Mouse (Mus musculus) stomach, embryonic 15.5 days (tissue): Measurements from ENCODE around the gene Olfr301. TPM values are rescaled to one million over a fixed set of nuclear protein-coding genes. Genes with fewer than 3 reads are reported as not detected.

ENCODE experiments used
- ATAC-seq: fragments of 200-750 bp; cut with Nextera tagmentation; 2 replicates; pipeline ENCODE4 v1.8.0; 2017; ENCODE audit warnings: low read depth, moderate number of reproducible peaks, moderate TSS enrichment; ENCODE audit not compliant: insufficient read depth, low FRiP score
- H3K27ac ChIP-seq: fragments of 300-500 bp; sonication (generic); 2 replicates; pipeline ENCODE4 v1.5.1; 2015; ENCODE audit warnings: mild to moderate bottlenecking, inconsistent platforms
- H3K27me3 ChIP-seq: fragments of 300-500 bp; sonication (generic); replicated peaks from 2 replicates; pipeline ENCODE4 v1.6.1; 2015; ENCODE audit warnings: inconsistent platforms
- H3K36me3 ChIP-seq: fragments of 300-500 bp; sonication (generic); 2 replicates; pipeline ENCODE4 v1.6.1; 2015; ENCODE audit warnings: inconsistent platforms
- H3K4me1 ChIP-seq: fragments of 300-500 bp; sonication (generic); 2 replicates; pipeline ENCODE4 v1.6.1; 2015; ENCODE audit warnings: inconsistent platforms
- H3K4me2 ChIP-seq: fragments of 300-500 bp; sonication (generic); 2 replicates; pipeline ENCODE4 v1.6.1; 2015; ENCODE audit warnings: mild to moderate bottlenecking, inconsistent platforms
- H3K4me3 ChIP-seq: fragments of 300-500 bp; sonication (generic); replicated peaks from 2 replicates; pipeline ENCODE4 v1.5.1; 2015; ENCODE audit warnings: inconsistent platforms
- H3K9ac ChIP-seq: fragments of 300-500 bp; sonication (generic); 2 replicates; pipeline ENCODE4 v1.6.1; 2015; ENCODE audit warnings: inconsistent platforms
- H3K9me3 ChIP-seq: fragments of 300-500 bp; sonication (generic); 2 replicates; pipeline ENCODE4 v1.6.1; 2016; ENCODE audit warnings: inconsistent platforms
- WGBS: fragments of 180-500 bp; shearing (Covaris S2); methylation state at CpG from one replicate; pipeline ENCODE4 v1.1.7; 2015; 5-methylcytosine and 5-hydroxymethylcytosine counted together
- polyA plus RNA-seq: library from polyadenylated mRNA; unstranded; fragments of >200 nt; fragmentation: Nextera tagmentation; extraction: Ambion mirVana; gene quantifications from 2 replicates; pipeline ENCODE4 v1.2.1, GENCODE M21; 2015

The Olfr301 gene
- not detected in 2 replicates for polyA plus RNA-seq

DNA sequence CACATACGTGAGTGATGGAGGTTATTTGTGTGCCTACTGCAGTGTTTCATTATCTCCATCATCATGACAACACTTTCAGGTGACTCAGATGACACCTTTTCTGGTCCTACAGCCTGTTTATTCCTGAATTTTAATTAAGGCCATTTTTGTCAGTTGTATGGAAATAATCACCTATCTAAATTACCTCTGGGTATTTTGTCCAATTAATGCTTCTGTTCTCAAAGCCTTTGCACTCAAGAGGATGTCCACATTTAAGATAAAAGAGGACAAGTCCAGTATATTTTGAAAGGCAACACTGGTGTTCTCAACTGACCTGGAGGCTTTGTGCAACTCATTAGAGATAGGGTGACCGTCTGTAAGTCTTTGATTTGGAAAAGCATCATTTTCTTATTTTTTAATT is at the start of gene Olfr301:
TSS of gene Olfr301 (plus strand) at position 301 of the 400 bp plus-strand sequence.
- Histone ChIP-seq H3K4me2 (no peak within 1 kb of the TSS), H3K9me3 (no peaks in the 10 kb centered on the region), H3K27me3 (no peaks in the 10 kb centered on the region), H3K9ac (no peak within 1 kb of the TSS), H3K4me3 (no peak within 1 kb of the TSS), H3K36me3 (no peaks in the 10 kb centered on the region), H3K4me1 (no peaks in the 10 kb centered on the region), H3K27ac (no peak within 1 kb of the TSS)
- no peak for ATAC-seq
- WGBS = 86% methylated on average over 2 of the region's 2 CpGs

- no peaks in the 10 kb centered on the region for H3K9me3 ChIP-seq
- no peak within 1 kb of the TSS for H3K4me2 ChIP-seq
- WGBS = 80% methylated on average over 1 of the region's 1 CpGs
- H3K4me1 ChIP-seq = no peaks in the 10 kb centered on the region
- H3K27ac ChIP-seq = no peak within 1 kb of the TSS
- no peaks in the 10 kb centered on the region for H3K36me3 ChIP-seq
- ATAC-seq = no peak
- no peak within 1 kb of the TSS for H3K4me3 ChIP-seq
- no peaks in the 10 kb centered on the region for H3K27me3 ChIP-seq
- no peak within 1 kb of the TSS for H3K9ac ChIP-seq
Observed at GRCm38 (mm10) chr7:86366828-86367227, 36.8 kb upstream of the Olfr301 start, which contains the start of gene Olfr305. TSS of gene Olfr305 (minus strand) at chr7:86366928.

- Histone ChIP-seq H3K4me3 (no peak overlapping the region), H3K4me2 (no peak overlapping the region), H3K27me3 (no peaks in the 10 kb centered on the region), H3K9me3 (no peaks in the 10 kb centered on the region), H3K36me3 (no peaks in the 10 kb centered on the region), H3K4me1 (no peaks in the 10 kb centered on the region), H3K27ac (no peak overlapping the region), H3K9ac (no peak overlapping the region)
- no peak for ATAC-seq
- WGBS = 73% methylated on average over 3 of the region's 3 CpGs
Observed at GRCm38 (mm10) chr7:86385769-86386168, 17.9 kb upstream of the Olfr301 start.

- H3K4me2 ChIP-seq = no peak within 1 kb of the TSS
- no peaks in the 10 kb centered on the region for H3K9me3 ChIP-seq
- 49% methylated on average over 1 of the region's 1 CpGs for WGBS
- no peak within 1 kb of the TSS for H3K27ac ChIP-seq
- no peak for ATAC-seq
- H3K27me3 ChIP-seq = no peaks in the 10 kb centered on the region
- H3K4me1 ChIP-seq = no peaks in the 10 kb centered on the region
- no peaks in the 10 kb centered on the region for H3K36me3 ChIP-seq
- H3K9ac ChIP-seq = no peak within 1 kb of the TSS
- H3K4me3 ChIP-seq = no peak within 1 kb of the TSS
Observed at GRCm38 (mm10) chr7:86386558-86386957, 17.1 kb upstream of the Olfr301 start, which contains the start of gene Olfr304. TSS of gene Olfr304 (minus strand) at chr7:86386658.

GRCm38 (mm10) chr7:86397689-86398088 is 6.0 kb upstream of the Olfr301 start, which contains the start of gene Olfr303:
TSS of gene Olfr303 (minus strand) at chr7:86397789.
- Histone ChIP-seq H3K27ac (no peak within 1 kb of the TSS), H3K27me3 (no peaks in the 10 kb centered on the region), H3K4me2 (no peak within 1 kb of the TSS), H3K9me3 (no peaks in the 10 kb centered on the region), H3K36me3 (no peaks in the 10 kb centered on the region), H3K4me1 (no peaks in the 10 kb centered on the region), H3K4me3 (no peak within 1 kb of the TSS), H3K9ac (no peak within 1 kb of the TSS)
- ATAC-seq = no peak

GRCm38 (mm10) chr7:86459621-86460020 is 56.0 kb downstream of the Olfr301 start, which contains the start of gene Olfr299:
TSS of gene Olfr299 (plus strand) at chr7:86459921.
- WGBS = 88% methylated on average over 1 of the region's 1 CpGs
- H3K27me3 ChIP-seq = no peaks in the 10 kb centered on the region
- ATAC-seq = no peak

More at GRCm38 (mm10) chr7:86459621-86460020, 56.0 kb downstream of the Olfr301 start, which contains the start of gene Olfr299:
- no peaks in the 10 kb centered on the region for H3K4me1 ChIP-seq
- H3K4me2 ChIP-seq = no peak within 1 kb of the TSS
- no peak within 1 kb of the TSS for H3K4me3 ChIP-seq
- H3K36me3 ChIP-seq = no peaks in the 10 kb centered on the region
- no peak within 1 kb of the TSS for H3K9ac ChIP-seq
- H3K27ac ChIP-seq = no peak within 1 kb of the TSS
- no peaks in the 10 kb centered on the region for H3K9me3 ChIP-seq

Other genes starting within 250 kb of the Olfr301 start
- not detected in 2 replicates for gene Vmn2r75, start 232.1 kb upstream of the Olfr301 start, polyA plus RNA-seq
- gene Vmn2r76, start 157.5 kb upstream of the Olfr301 start, polyA plus RNA-seq = not detected in 2 replicates
- not detected in 2 replicates for gene Olfr310, start 126.7 kb upstream of the Olfr301 start, polyA plus RNA-seq
- not detected in 2 replicates for gene Olfr309, start 90.1 kb upstream of the Olfr301 start, polyA plus RNA-seq
- not detected in 2 replicates for gene Olfr308, start 78.2 kb upstream of the Olfr301 start, polyA plus RNA-seq
- not detected in 2 replicates for gene Olfr307, start 66.3 kb upstream of the Olfr301 start, polyA plus RNA-seq
- not detected in 2 replicates for gene Olfr305, start 36.9 kb upstream of the Olfr301 start, polyA plus RNA-seq
- not detected in 2 replicates for gene Olfr304, start 17.2 kb upstream of the Olfr301 start, polyA plus RNA-seq
- gene Olfr303, start 6.1 kb upstream of the Olfr301 start, polyA plus RNA-seq = not detected in 2 replicates
- gene Olfr299, start 56.1 kb downstream of the Olfr301 start, polyA plus RNA-seq = not detected in 2 replicates
- gene Olfr298, start 88.6 kb downstream of the Olfr301 start, polyA plus RNA-seq = not detected in 2 replicates
- gene Olfr297, start 116.1 kb downstream of the Olfr301 start, polyA plus RNA-seq = not detected in 2 replicates
- not detected in 2 replicates for gene Olfr295, start 180.0 kb downstream of the Olfr301 start, polyA plus RNA-seq
- gene Olfr294, start 212.8 kb downstream of the Olfr301 start, polyA plus RNA-seq = not detected in 2 replicates
- not detected in 2 replicates for gene Olfr293, start 245.2 kb downstream of the Olfr301 start, polyA plus RNA-seq